Mouse (Mus musculus) small intestine, adult 2 months (tissue): ENCODE data around the gene Thy1.

Experiments used
- CTCF ChIP-seq: fragments of 200-500 bp; IDR thresholded peaks from 2 replicates; pipeline ENCODE4 v1.5.1; 2012; ENCODE audit warnings: low read depth, mild to moderate bottlenecking, control low read depth, inconsistent platforms, low read length, moderate library complexity, mixed read lengths; ENCODE audit not compliant: insufficient replicate concordance, insufficient read length; ENCODE audit errors: extremely low read depth
- POLR2A ChIP-seq: fragments of 200-500 bp; IDR thresholded peaks from 2 replicates; pipeline ENCODE4 v1.6.1; 2012; ENCODE audit warnings: low read depth, mild to moderate bottlenecking, control low read depth, inconsistent platforms, low read length, moderate library complexity

DNA sequence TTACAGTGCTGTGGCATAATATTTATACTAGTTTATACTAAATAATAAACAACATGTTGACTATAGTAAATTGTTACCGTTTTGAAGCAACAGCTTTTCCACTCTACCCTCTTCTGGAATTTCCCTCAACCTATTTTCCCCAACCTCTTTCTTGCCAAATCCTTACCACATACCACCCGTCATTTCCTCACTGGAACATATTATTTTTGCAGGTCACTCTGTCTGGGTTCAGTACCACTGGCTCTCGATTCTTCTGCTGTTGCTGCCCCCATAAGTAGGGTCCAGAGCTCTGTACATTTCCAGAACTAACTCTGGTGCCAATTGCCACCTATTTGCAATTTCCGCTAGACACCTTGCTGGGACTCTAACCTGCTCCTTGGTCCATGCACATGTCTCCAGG, 11.2 kb upstream of the Thy1 start:
- TF ChIP-seq CTCF (no peak), POLR2A (no peak)
